Mouse (Mus musculus) heart, postnatal 0 days (tissue): Measurements from ENCODE around the gene Polg2.

Experiments used
- CTCF ChIP-seq: IDR thresholded peaks from 2 replicates; pipeline ENCODE4 v1.5.1; 2016; ENCODE audit warnings: antibody characterized with exemption, control low read depth, low read depth
- EP300 ChIP-seq: IDR thresholded peaks from 2 replicates; pipeline ENCODE4 v1.6.1; 2016; ENCODE audit warnings: antibody characterized with exemption, low read depth

DNA sequence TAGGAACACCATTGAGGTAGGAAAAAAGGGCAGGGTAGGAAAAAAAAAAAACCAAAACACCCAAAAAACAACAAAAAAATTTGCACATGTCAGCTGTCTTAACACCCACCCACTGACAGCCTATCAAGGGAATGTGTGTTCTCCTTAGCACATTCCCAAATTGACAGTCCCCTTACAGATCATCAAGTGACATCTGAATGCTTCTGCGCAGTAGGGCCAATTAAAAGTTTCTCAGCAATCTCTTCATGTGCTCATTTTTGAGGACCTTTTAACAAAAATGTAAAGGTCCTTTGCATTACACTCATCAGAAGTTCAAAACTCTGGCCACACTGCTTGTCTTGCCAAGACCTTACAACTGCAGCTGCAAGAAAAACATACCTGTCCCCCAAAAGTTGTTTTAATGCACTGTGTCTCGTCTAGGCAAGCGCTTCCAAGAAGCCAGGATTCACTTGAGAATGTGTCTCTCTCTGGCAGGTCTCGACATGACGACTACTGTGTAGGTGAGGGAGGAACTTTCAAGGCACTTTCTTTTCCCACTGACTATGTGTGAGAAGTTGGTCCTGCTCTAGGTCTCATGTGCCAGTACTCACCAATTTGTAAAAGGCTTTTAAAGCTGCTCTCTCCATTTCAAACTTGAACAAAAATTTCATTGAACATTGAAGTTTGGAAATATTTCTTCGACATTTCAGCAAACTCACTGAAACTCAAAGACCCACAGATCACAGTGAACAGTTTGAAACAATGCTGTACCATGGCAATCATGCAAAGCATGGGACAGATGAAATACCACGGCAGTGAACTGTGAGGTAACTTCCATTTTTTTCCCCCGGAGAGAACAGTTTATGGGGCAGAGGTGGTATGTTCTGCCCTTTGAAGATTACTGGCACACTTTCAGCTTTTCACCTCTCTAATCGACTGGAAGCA, 3.8 kb upstream of the Polg2 start:
- TF ChIP-seq EP300, result no peak
- no peak for TF ChIP-seq CTCF
